Mouse (Mus musculus) ES-Bruce4 (cell line): ENCODE data around the gene Wdr34.

Experiments
- CTCF ChIP-seq: IDR thresholded peaks from one replicate; pipeline ENCODE4 v1.8.1; 2011; ENCODE audit warnings: low read depth, low read length
- POLR2A ChIP-seq: IDR thresholded peaks from one replicate; pipeline ENCODE4 v1.8.1; 2011; ENCODE audit warnings: low read length; ENCODE audit not compliant: insufficient read depth

- TF ChIP-seq POLR2A (no peak), CTCF (no peak)
Measured at GRCm38 (mm10) chr2:30058418-30058817, 9.7 kb upstream of the Wdr34 start.
